Mouse (Mus musculus) kidney, adult 2 months (tissue): ENCODE results near the gene P2ry14. TPM values are rescaled to one million over a fixed set of nuclear protein-coding genes. Genes with fewer than 3 reads are reported as not detected.
"Not testable (repeated sequence)": the region's sequence is repeated elsewhere in the genome, so short reads cannot be mapped to it uniquely, and the experiment has no call there.

Source experiments
- DNase-seq: peaks from one replicate; pipeline ENCODE4 v3.0.0; 2021
- H3K27ac ChIP-seq: fragments of 200-500 bp; 2 replicates; pipeline ENCODE4 v1.5.1; 2012; ENCODE audit warnings: low read depth, low read length, control low read depth, inconsistent platforms; ENCODE audit not compliant: insufficient read depth
- H3K27me3 ChIP-seq: fragments of 200-500 bp; replicated peaks from 2 replicates; pipeline ENCODE4 v1.6.1; 2012; ENCODE audit warnings: mild to moderate bottlenecking, moderate library complexity, low read length, inconsistent platforms; ENCODE audit not compliant: control insufficient read depth, insufficient read depth
- H3K36me3 ChIP-seq: fragments of 200-500 bp; 2 replicates; pipeline ENCODE4 v1.6.1; 2012; ENCODE audit warnings: mild to moderate bottlenecking, moderate library complexity, low read length, inconsistent platforms; ENCODE audit not compliant: control insufficient read depth, insufficient read depth
- H3K4me1 ChIP-seq: fragments of 200-500 bp; 2 replicates; pipeline ENCODE4 v1.6.1; 2011; ENCODE audit warnings: low read length; ENCODE audit not compliant: control insufficient read depth, insufficient read depth
- H3K4me3 ChIP-seq: fragments of 200-500 bp; 2 replicates; pipeline ENCODE4 v1.5.1; 2011; ENCODE audit warnings: mild to moderate bottlenecking, low read depth, low read length, control low read depth; ENCODE audit not compliant: insufficient read depth
- CTCF ChIP-seq: fragments of 200-500 bp; conservative IDR thresholded peaks from 2 replicates; pipeline ENCODE4 v1.5.1; 2011; ENCODE audit warnings: low read depth, mild to moderate bottlenecking, control low read depth, low read length, moderate library complexity, mixed read lengths; ENCODE audit not compliant: insufficient read depth, insufficient read length
- POLR2A ChIP-seq: fragments of 200-500 bp; IDR thresholded peaks from one replicate; pipeline ENCODE4 v1.6.1; 2011; ENCODE audit warnings: low read depth, low read length, control low read depth
- WGBS: fragments of 180-500 bp; shearing (Covaris S2); methylation state at CpG from one replicate; pipeline ENCODE4 v1.1.7; 2018; 5-methylcytosine and 5-hydroxymethylcytosine counted together
- polyA plus RNA-seq: library from polyadenylated mRNA; depleted of rRNA; stranded (reverse); fragments of >200 nt; gene quantifications from 2 replicates; pipeline ENCODE4 v1.2.3, GENCODE M21; 2012

Gene P2ry14
- polyA plus RNA-seq, 1 experiment: 3.8 TPM

DNA sequence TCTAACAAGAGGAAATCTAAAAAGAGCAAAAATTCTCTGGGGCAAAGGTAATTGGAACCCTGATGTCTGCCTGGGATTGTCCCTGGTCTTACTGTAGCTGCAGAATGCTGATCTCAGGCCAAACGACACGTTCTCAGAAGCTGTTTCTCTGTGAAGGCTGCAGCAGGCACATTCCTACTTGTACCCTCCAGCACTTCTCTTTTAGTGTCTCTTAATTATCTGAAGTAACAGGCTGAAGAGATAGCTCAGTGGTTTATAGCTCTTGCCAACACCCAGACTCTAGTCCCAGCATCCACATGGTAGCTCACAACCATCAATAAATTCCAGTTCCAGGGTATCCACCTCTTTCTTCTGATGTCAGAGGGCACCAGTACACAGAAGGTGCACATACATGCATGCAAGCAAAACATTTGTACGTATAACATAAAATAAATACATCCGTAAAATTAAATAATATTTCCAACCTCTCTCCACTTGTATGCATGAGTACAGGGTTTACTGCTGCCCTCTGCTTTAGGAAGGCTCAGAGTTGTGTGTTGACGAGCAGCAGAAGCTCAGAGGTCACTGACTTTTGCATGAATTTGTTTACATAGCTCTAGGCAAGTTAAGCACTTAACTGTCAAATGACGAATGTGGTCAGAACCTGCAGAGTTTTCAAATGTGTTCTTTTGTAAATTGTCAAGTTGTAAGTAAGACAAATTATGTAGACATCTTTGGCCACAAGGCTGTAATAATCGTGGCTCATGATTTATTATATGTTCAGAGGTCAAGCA is 27.4 kb downstream of the P2ry14 start:
- no peak for DNase-seq
- Histone ChIP-seq H3K4me3 (no peak overlapping the region), H3K36me3 (no peaks in the 10 kb centered on the region), H3K27ac (no peak overlapping the region), H3K4me1 (no peaks in the 10 kb centered on the region), H3K27me3 (no peaks in the 10 kb centered on the region)
- no peak for TF ChIP-seq CTCF
- no peak for TF ChIP-seq POLR2A
- 45% methylated on average over 7 of the region's 7 CpGs for WGBS

DNA sequence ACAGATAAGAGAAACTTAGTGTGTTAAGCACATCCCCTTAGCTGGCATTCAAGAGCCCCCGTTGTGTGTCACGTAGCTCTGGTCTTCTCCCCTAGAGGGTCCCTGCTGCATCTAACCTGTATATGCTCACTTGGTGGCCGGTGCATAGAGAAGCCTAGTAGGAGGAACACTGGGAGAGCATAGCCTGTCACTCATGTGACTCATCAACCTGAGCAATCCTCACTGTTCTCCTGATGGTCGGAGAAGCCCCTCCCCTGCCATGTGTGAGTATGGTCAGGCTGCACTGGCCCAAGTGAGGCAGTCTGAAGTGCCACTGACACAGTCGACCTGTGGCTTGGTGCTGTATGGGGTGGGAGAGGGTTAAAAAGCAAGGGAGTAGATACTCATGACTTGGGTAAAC is 28.4 kb downstream of the P2ry14 start:
- H3K27me3 ChIP-seq: no peaks in the 10 kb centered on the region
- H3K36me3 ChIP-seq: no peaks in the 10 kb centered on the region
- 73% methylated on average over 5 of the region's 5 CpGs for WGBS
- H3K4me1 ChIP-seq: no peaks in the 10 kb centered on the region
- H3K4me3 ChIP-seq: no peak overlapping the region
- no peak overlapping the region for H3K27ac ChIP-seq
- TF ChIP-seq CTCF (no peak), POLR2A (no peak)
- no peak for DNase-seq

DNA sequence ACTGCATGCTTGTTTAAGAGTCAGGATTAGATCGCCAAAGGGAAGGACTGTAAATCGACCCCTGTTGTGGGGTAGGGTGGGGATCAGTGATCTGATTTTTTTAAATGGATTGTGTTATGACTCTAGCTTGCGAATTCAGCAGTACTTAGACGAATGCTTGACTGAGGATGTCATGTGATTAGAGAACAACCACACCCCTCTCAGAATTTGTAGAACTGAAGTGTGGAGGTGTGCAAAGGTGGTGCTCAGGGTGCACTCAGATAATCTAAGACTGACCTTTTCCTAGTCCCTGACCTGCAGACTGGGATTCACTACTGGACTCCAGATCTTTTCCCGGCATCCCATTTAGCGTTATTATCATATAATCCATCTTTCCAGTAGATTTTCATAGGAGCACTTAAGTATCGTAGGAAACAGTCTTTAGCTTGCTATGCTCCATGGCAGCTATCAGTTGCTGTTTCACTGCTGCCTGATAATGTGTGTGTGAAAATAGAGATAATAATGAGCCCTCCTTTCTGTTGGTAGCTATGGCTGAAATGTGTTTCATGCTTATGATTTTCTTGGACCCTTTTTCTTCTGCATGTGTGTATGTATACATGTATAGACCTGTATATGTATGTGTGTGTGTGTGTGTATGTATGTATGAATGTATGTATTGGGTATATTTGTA is 31.5 kb downstream of the P2ry14 start:
- DNase-seq: no peak
- Histone ChIP-seq H3K36me3 (no peaks in the 10 kb centered on the region), H3K27ac (no peak overlapping the region), H3K4me1 (no peaks in the 10 kb centered on the region), H3K4me3 (no peak overlapping the region), H3K27me3 (no peaks in the 10 kb centered on the region)
- 68% methylated on average over 7 of the region's 7 CpGs for WGBS
- no peak for TF ChIP-seq CTCF
- TF ChIP-seq POLR2A: no peak

DNA sequence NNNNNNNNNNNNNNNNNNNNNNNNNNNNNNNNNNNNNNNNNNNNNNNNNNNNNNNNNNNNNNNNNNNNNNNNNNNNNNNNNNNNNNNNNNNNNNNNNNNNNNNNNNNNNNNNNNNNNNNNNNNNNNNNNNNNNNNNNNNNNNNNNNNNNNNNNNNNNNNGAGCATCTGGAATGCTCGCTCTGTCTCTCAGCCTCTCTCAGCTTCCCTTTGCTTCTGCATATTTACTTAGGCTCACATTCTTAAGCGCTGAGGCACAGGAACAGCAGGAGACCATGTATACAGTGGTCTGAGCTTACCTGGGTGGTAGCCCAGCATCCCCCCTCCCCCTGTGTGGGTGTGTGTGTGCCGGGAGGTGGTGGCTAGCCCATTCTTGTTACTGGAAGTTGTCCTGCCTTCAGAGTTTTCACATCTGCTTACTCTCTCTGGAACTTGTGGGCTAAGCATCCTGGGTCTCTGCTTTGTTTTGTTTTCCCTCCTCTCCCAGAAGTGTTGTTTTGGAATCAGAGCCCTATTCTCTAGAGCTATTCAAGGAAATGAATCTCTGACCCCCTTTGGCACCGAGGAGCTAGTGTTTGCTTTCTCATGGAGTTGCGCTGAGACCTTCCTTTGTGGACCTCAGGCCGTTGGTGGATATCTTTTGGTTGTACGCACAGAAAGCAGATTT is 32.2 kb downstream of the P2ry14 start:
- no peak for DNase-seq
- 46% methylated on average over 7 of the region's 7 CpGs for WGBS
- TF ChIP-seq POLR2A (no peak), CTCF (no peak)
- H3K27ac ChIP-seq: no peak overlapping the region
- H3K4me3 ChIP-seq: no peak overlapping the region
- no peaks in the 10 kb centered on the region for H3K36me3 ChIP-seq
- no peaks in the 10 kb centered on the region for H3K27me3 ChIP-seq
- no peaks in the 10 kb centered on the region for H3K4me1 ChIP-seq

DNA sequence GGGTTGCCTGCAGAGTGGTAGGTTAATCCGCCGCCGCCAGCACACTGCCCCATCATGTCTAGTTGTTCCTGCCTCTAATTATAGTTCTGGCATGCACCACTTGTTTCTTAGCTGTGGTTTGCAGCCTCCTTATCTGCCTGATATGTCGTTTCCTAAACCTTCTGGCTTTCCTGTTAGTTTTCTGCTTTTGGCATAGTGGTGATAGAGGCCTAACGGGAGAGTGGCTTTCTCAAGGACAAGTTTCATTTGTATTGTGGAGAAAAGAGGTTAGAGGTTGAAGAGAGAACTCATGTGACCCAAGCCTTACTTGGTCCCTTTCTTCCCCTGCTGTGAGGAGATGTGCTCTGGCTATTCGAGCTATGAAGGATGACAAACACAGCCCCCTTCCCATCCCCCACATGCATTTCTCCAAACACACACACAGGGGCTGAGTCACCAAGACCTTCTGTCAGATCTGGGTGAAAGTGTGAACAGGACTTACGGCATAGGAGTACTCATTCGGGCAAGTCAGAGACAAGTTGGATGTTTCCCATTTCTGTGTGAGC is 39.4 kb downstream of the P2ry14 start:
- TF ChIP-seq CTCF: no peak
- no peak for TF ChIP-seq POLR2A
- no peak overlapping the region for H3K4me3 ChIP-seq
- H3K27me3 ChIP-seq: no peaks in the 10 kb centered on the region
- no peaks in the 10 kb centered on the region for H3K4me1 ChIP-seq
- WGBS: 70% methylated on average over 8 of the region's 8 CpGs
- H3K27ac ChIP-seq: no peak overlapping the region
- DNase-seq: no peak
- H3K36me3 ChIP-seq: no peaks in the 10 kb centered on the region

DNA sequence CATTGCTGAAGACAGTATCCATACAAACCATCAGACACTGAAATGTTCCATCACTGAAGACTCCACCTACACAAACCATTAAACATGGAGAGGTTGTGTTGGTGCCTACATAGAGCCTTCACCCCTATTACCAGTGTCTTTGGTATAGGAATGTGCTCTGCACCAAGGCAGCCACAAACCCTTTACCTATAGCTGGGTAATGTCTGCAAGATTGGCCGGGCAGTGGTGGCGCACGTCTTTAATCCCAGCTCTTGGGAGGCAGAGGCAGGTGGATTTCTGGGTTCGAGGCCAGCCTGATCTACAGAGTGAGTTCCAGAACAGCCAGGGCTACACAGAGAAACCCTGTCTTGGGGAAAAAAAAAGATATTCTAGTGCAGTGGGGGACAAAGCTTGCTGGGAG is 40.1 kb downstream of the P2ry14 start:
- not testable (repeated sequence) for H3K4me3 ChIP-seq, H3K36me3 ChIP-seq, DNase-seq, H3K27ac ChIP-seq, H3K4me1 ChIP-seq, H3K27me3 ChIP-seq
- 98% methylated on average over 4 of the region's 4 CpGs for WGBS

DNA sequence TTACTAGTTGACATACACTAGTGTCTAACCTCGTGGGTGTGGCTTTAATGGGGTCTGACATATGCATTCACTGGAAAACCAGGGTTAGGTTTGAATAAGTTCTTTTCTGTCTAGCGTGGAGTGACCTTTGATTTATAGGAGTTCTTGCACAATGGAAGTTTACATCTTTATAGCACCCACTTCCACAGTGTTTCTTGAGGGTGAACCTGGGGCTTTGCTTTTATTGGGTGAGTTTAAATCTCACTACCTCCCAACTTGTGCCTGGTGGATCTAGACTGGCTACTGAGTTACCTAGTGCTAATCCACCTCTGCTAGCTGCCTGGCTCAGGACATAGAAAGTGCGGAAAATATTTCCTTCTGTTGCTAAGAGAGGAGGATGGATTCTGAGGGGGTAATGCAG is 41.5 kb downstream of the P2ry14 start:
- no peak for DNase-seq
- no peak overlapping the region for H3K27ac ChIP-seq
- WGBS: 63% methylated on average over 3 of the region's 3 CpGs
- TF ChIP-seq POLR2A (no peak), CTCF (no peak)
- H3K4me3 ChIP-seq: no peak overlapping the region
- no peaks in the 10 kb centered on the region for H3K36me3 ChIP-seq
- no peaks in the 10 kb centered on the region for H3K4me1 ChIP-seq
- H3K27me3 ChIP-seq: no peaks in the 10 kb centered on the region

DNA sequence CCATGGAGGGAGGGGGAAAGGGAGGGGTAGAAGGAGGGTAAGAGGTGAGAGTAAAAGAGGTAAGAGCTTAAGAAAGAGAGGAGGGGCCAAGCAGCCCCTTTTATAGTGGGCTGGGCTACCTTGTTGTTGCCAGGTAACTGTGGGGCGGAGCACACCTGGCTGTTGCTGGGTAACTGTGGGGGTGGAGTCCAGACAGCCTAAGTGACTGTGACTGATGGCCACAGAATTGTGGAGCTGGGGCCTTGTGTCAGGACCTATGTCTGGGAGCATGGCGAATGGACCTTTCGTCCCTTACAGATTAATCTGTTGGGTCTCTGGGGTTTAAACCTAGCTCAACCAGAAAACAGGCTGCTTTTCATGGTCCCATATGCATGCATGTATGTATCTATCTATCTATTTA is 43.6 kb downstream of the P2ry14 start:
- H3K27ac ChIP-seq, H3K4me3 ChIP-seq, H3K27me3 ChIP-seq, H3K4me1 ChIP-seq, DNase-seq, H3K36me3 ChIP-seq: not testable (repeated sequence)
- 94% methylated on average over 3 of the region's 3 CpGs for WGBS
